Mouse (Mus musculus) midbrain, embryonic 12.5 days (tissue): Measurements from ENCODE around the gene Mageb4. TPM values are rescaled to one million over a fixed set of nuclear protein-coding genes. Genes with fewer than 3 reads are reported as not detected.
"Not testable (repeated sequence)": the region's sequence is repeated elsewhere in the genome, so short reads cannot be mapped to it uniquely, and the experiment has no call there.

Source experiments
- ATAC-seq: fragments of 200-750 bp; cut with Nextera tagmentation; 2 replicates; pipeline ENCODE4 v1.8.0; 2017; ENCODE audit warnings: low read depth, moderate TSS enrichment, moderate library complexity; ENCODE audit not compliant: low FRiP score
- H3K27ac ChIP-seq: fragments of 300-500 bp; sonication (generic); replicated peaks from 2 replicates; pipeline ENCODE4 v1.5.1; 2016; ENCODE audit warnings: mild to moderate bottlenecking
- H3K27me3 ChIP-seq: fragments of 300-500 bp; sonication (generic); 2 replicates; pipeline ENCODE4 v1.6.1; 2016; ENCODE audit warnings: mild to moderate bottlenecking
- H3K36me3 ChIP-seq: fragments of 300-500 bp; sonication (generic); 2 replicates; pipeline ENCODE4 v1.6.1; 2016
- H3K4me1 ChIP-seq: fragments of 300-500 bp; sonication (generic); 2 replicates; pipeline ENCODE4 v1.6.1; 2016
- H3K4me2 ChIP-seq: fragments of 300-500 bp; sonication (generic); replicated peaks from 2 replicates; pipeline ENCODE4 v1.6.1; 2016; ENCODE audit warnings: mild to moderate bottlenecking, moderate library complexity
- H3K4me3 ChIP-seq: fragments of 300-500 bp; sonication (generic); 2 replicates; pipeline ENCODE4 v1.5.1; 2016; ENCODE audit warnings: mild to moderate bottlenecking
- H3K9ac ChIP-seq: fragments of 300-500 bp; sonication (generic); replicated peaks from 2 replicates; pipeline ENCODE4 v1.6.1; 2016; ENCODE audit warnings: mild to moderate bottlenecking, moderate library complexity
- H3K9me3 ChIP-seq: fragments of 300-500 bp; sonication (generic); 2 replicates; pipeline ENCODE4 v1.6.1; 2016; ENCODE audit warnings: mild to moderate bottlenecking
- WGBS: fragments of 180-500 bp; shearing (Covaris S2); methylation state at CpG from one replicate; pipeline ENCODE4 v1.1.7; 2016; 5-methylcytosine and 5-hydroxymethylcytosine counted together
- polyA plus RNA-seq: library from polyadenylated mRNA; unstranded; fragments of >200 nt; fragmentation: Nextera tagmentation; extraction: Ambion mirVana; gene quantifications from 2 replicates; pipeline ENCODE4 v1.2.1, GENCODE M21; 2016

Mageb4 gene
- polyA plus RNA-seq = not detected in 2 replicates

GRCm38 (mm10) chrX:86304993-86305392 is at the start of gene Mageb4:
Gene Mageb4 (minus strand): TSS chrX:86305093.
- not testable (repeated sequence) for H3K27ac ChIP-seq

GRCm38 (mm10) chrX:86284597-86284996 is 20.3 kb downstream of the Mageb4 start:
- H3K4me1 ChIP-seq, H3K27me3 ChIP-seq, H3K4me2 ChIP-seq, H3K36me3 ChIP-seq, H3K4me3 ChIP-seq, ATAC-seq, H3K27ac ChIP-seq, H3K9me3 ChIP-seq, H3K9ac ChIP-seq: not testable (repeated sequence)
- 67% methylated on average over 1 of the region's 2 CpGs for WGBS

More at GRCm38 (mm10) chrX:86304993-86305392, at the start of gene Mageb4:
- not testable (repeated sequence) for H3K4me1 ChIP-seq, H3K27me3 ChIP-seq, H3K4me2 ChIP-seq, H3K9ac ChIP-seq, H3K36me3 ChIP-seq, H3K4me3 ChIP-seq, H3K9me3 ChIP-seq, ATAC-seq
- no CpG with 5 or more reads among the region's 13 CpGs for WGBS

DNA sequence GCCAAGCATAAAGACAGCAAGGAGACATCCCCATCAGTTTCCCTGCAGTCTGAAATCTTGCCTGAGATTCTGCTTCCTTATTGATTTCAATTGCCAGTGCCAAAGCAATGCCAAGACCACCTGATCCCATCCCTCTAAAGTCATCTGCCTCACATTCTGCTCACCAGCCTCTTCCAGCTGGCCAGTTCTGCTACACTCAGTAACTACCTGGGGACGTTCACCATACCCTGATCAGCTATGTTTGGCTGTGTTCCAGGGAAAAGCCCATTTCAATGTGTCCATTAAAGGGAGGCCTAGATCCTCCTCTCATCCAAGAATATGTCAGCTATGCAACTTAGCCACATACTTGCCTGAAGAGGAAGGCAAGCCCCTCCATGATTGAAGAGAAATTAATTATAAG is 58.9 kb downstream of the Mageb4 start:
- not testable (repeated sequence) for ATAC-seq
- WGBS = no CpG with 5 or more reads among the region's 1 CpGs

GRCm38 (mm10) chrX:86237246-86237645 is 67.6 kb downstream of the Mageb4 start:
- no peaks in the 10 kb centered on the region for H3K9me3 ChIP-seq
- no peak overlapping the region for H3K9ac ChIP-seq
- no peaks in the 10 kb centered on the region for H3K4me1 ChIP-seq
- H3K27me3 ChIP-seq = no peaks in the 10 kb centered on the region
- H3K4me3 ChIP-seq = no peak overlapping the region
- no peaks in the 10 kb centered on the region for H3K36me3 ChIP-seq
- H3K27ac ChIP-seq = no peak overlapping the region
- ATAC-seq = no peak
- no peak overlapping the region for H3K4me2 ChIP-seq
- WGBS = 40% methylated on average over 1 of the region's 1 CpGs

More for the DNA sequence above, 58.9 kb downstream of the Mageb4 start:
- not testable (repeated sequence) for H3K4me2 ChIP-seq, H3K27ac ChIP-seq, H3K4me1 ChIP-seq, H3K4me3 ChIP-seq, H3K9me3 ChIP-seq, H3K36me3 ChIP-seq, H3K9ac ChIP-seq, H3K27me3 ChIP-seq

Other genes starting within 250 kb of the Mageb4 start
- 0.19 and 0.79 TPM in 2 replicates for gene Nr0b1, start 113.3 kb downstream of the Mageb4 start, polyA plus RNA-seq